Mouse (Mus musculus): Measurements from ENCODE around the gene Jkamp. TPM values are rescaled to one million over a fixed set of nuclear protein-coding genes. Genes with fewer than 3 reads are reported as not detected.

The Jkamp gene
- polyA plus RNA-seq, 1 experiment from 2014 or later = 54.9 TPM

- WGBS = 0% methylated on average over 31 of the region's 31 CpGs
- H3K36me3 ChIP-seq (ENCODE audit: insufficient read depth) = no peaks in the 10 kb centered on the region
Observed at GRCm38 (mm10) chr12:72085024-72085328, 413 bp upstream of the Jkamp start.

GRCm38 (mm10) chr12:72086166-72086825 lies 907 bp downstream of the Jkamp start:
- TF ChIP-seq CTCF (IDR thresholded peaks at IDR 0.05; ENCODE audit: low read depth) = no peak
- H3K9me3 ChIP-seq (ENCODE audit: low read depth, low read length) = no peaks in the 10 kb centered on the region
- H3K4me3 ChIP-seq (ENCODE audit: low read depth, low read length) = peak overlapping the region; percentile 64
- H3K27me3 ChIP-seq (ENCODE audit: insufficient read depth, low read length) = no peaks in the 10 kb centered on the region
- H3K36me3 ChIP-seq (ENCODE audit: insufficient read depth) = peaks cover 11% of the 10 kb centered on the region; the same call in 1 of the 2 replicates
- peak overlapping the region; percentile 75 for H3K4me2 ChIP-seq
- H3K9ac ChIP-seq = peak overlapping the region; percentile 74
- peaks cover 5% of the 10 kb centered on the region for H3K4me1 ChIP-seq (ENCODE audit: insufficient read depth)
- ATAC-seq (ENCODE audit: insufficient read depth) = no peak
- H3K27ac ChIP-seq (ENCODE audit: low read depth) = peak overlapping the region; percentile 95
- no peak for DNase-seq
- WGBS = 1% methylated on average over 18 of the region's 18 CpGs

More at GRCm38 (mm10) chr12:72085024-72085328, 413 bp upstream of the Jkamp start:
- H3K4me1 ChIP-seq (ENCODE audit: insufficient read depth) = peaks cover 5% of the 10 kb centered on the region
- H3K9me3 ChIP-seq (ENCODE audit: low read depth, low read length) = no peaks in the 10 kb centered on the region
- H3K27me3 ChIP-seq (ENCODE audit: insufficient read depth, low read length) = no peaks in the 10 kb centered on the region
- peak overlapping the region; percentile 64 for H3K4me3 ChIP-seq (ENCODE audit: low read depth, low read length)
- H3K4me2 ChIP-seq = peak overlapping the region; percentile 89
- DNase-seq = no peak
- ATAC-seq (ENCODE audit: insufficient read depth) = peak; percentile 48; the same call in 1 of the 2 replicates
- peak overlapping the region; percentile 88 for H3K27ac ChIP-seq (ENCODE audit: low read depth)
- no peak for TF ChIP-seq CTCF (IDR thresholded peaks at IDR 0.05; ENCODE audit: low read depth)
- H3K9ac ChIP-seq = peak overlapping the region; percentile 77

GRCm38 (mm10) chr12:72089802-72090201 lies 4.4 kb downstream of the Jkamp start:
- no peak for TF ChIP-seq CTCF (IDR thresholded peaks at IDR 0.05; ENCODE audit: low read depth)
- peaks cover 46% of the 10 kb centered on the region for H3K36me3 ChIP-seq (ENCODE audit: insufficient read depth)
- no peak overlapping the region for H3K9ac ChIP-seq
- H3K27me3 ChIP-seq (ENCODE audit: insufficient read depth, low read length) = no peaks in the 10 kb centered on the region
- H3K4me3 ChIP-seq (ENCODE audit: low read depth, low read length) = no peak overlapping the region
- 92% methylated on average over 4 of the region's 4 CpGs for WGBS
- H3K4me1 ChIP-seq (ENCODE audit: insufficient read depth) = peaks cover 5% of the 10 kb centered on the region
- ATAC-seq (ENCODE audit: insufficient read depth) (no peak), DNase-seq (no peak)
- no peaks in the 10 kb centered on the region for H3K9me3 ChIP-seq (ENCODE audit: low read depth, low read length)
- H3K27ac ChIP-seq (ENCODE audit: low read depth) = no peak overlapping the region
- no peak overlapping the region for H3K4me2 ChIP-seq

- TF ChIP-seq CTCF (IDR thresholded peaks at IDR 0.05; ENCODE audit: low read depth) = no peak
- 93% methylated on average over 8 of the region's 8 CpGs for WGBS
Observed at GRCm38 (mm10) chr12:72096966-72097365, 11.6 kb downstream of the Jkamp start.

GRCm38 (mm10) chr12:72102776-72103175 lies 17.4 kb downstream of the Jkamp start:
- ATAC-seq (ENCODE audit: insufficient read depth) (no peak), DNase-seq (no peak)
- Histone ChIP-seq H3K9me3 (ENCODE audit: low read depth, low read length) (no peaks in the 10 kb centered on the region), H3K4me2 (no peak overlapping the region), H3K27ac (ENCODE audit: low read depth) (no peak overlapping the region), H3K9ac (no peak overlapping the region), H3K27me3 (ENCODE audit: insufficient read depth, low read length) (no peaks in the 10 kb centered on the region), H3K36me3 (ENCODE audit: insufficient read depth) (peaks cover 5% of the 10 kb centered on the region; the same call in 1 of the 2 replicates), H3K4me1 (ENCODE audit: insufficient read depth) (no peaks in the 10 kb centered on the region), H3K4me3 (ENCODE audit: low read depth, low read length) (no peak overlapping the region)
- TF ChIP-seq CTCF (IDR thresholded peaks at IDR 0.05; ENCODE audit: low read depth) = no peak
- 81% methylated on average over 6 of the region's 6 CpGs for WGBS

More at GRCm38 (mm10) chr12:72096966-72097365, 11.6 kb downstream of the Jkamp start:
- H3K27me3 ChIP-seq (ENCODE audit: insufficient read depth, low read length) = no peaks in the 10 kb centered on the region
- no peak for DNase-seq
- no peak overlapping the region for H3K4me2 ChIP-seq
- no peak overlapping the region for H3K27ac ChIP-seq (ENCODE audit: low read depth)
- H3K9me3 ChIP-seq (ENCODE audit: low read depth, low read length) = no peaks in the 10 kb centered on the region
- H3K36me3 ChIP-seq (ENCODE audit: insufficient read depth) = peaks cover 58% of the 10 kb centered on the region
- H3K4me1 ChIP-seq (ENCODE audit: insufficient read depth) = no peaks in the 10 kb centered on the region
- H3K9ac ChIP-seq = no peak overlapping the region
- ATAC-seq (ENCODE audit: insufficient read depth) = no peak
- H3K4me3 ChIP-seq (ENCODE audit: low read depth, low read length) = no peak overlapping the region

GRCm38 (mm10) chr12:72104027-72104426 lies 18.6 kb downstream of the Jkamp start:
- no peak for TF ChIP-seq CTCF (IDR thresholded peaks at IDR 0.05; ENCODE audit: low read depth)
- H3K4me1 ChIP-seq (ENCODE audit: insufficient read depth) = no peaks in the 10 kb centered on the region
- H3K36me3 ChIP-seq (ENCODE audit: insufficient read depth) = no peaks in the 10 kb centered on the region; the same call in 1 of the 2 replicates
- DNase-seq (no peak), ATAC-seq (ENCODE audit: insufficient read depth) (peak; percentile 41; the same call in 1 of the 2 replicates)
- H3K4me2 ChIP-seq = no peak overlapping the region
- no peaks in the 10 kb centered on the region for H3K27me3 ChIP-seq (ENCODE audit: insufficient read depth, low read length)
- H3K4me3 ChIP-seq (ENCODE audit: low read depth, low read length) = no peak overlapping the region
- 77% methylated on average over 5 of the region's 5 CpGs for WGBS
- no peaks in the 10 kb centered on the region for H3K9me3 ChIP-seq (ENCODE audit: low read depth, low read length)
- H3K9ac ChIP-seq = no peak overlapping the region
- no peak overlapping the region for H3K27ac ChIP-seq (ENCODE audit: low read depth)

- Histone ChIP-seq H3K9me3 (ENCODE audit: low read depth, low read length) (no peaks in the 10 kb centered on the region), H3K36me3 (ENCODE audit: insufficient read depth) (no peaks in the 10 kb centered on the region; the same call in 1 of the 2 replicates), H3K9ac (no peak overlapping the region), H3K27me3 (ENCODE audit: insufficient read depth, low read length) (no peaks in the 10 kb centered on the region), H3K4me3 (ENCODE audit: low read depth, low read length) (no peak overlapping the region), H3K4me1 (ENCODE audit: insufficient read depth) (no peaks in the 10 kb centered on the region), H3K27ac (ENCODE audit: low read depth) (no peak overlapping the region), H3K4me2 (peak overlapping the region; percentile 33; the same call in 1 of the 2 replicates)
- DNase-seq (peak; percentile 93), ATAC-seq (ENCODE audit: insufficient read depth) (peak; percentile 58; the same call in 1 of the 2 replicates)
- WGBS = 21% methylated on average over 14 of the region's 14 CpGs
- TF ChIP-seq CTCF (IDR thresholded peaks at IDR 0.05; ENCODE audit: low read depth) = peak; percentile 88
Observed at GRCm38 (mm10) chr12:72104525-72105281, 19.3 kb downstream of the Jkamp start.

Measured in lung, embryonic 14.5 days (tissue).